Mouse (Mus musculus) embryonic facial prominence, embryonic 10.5 days (tissue): ENCODE results near the gene Lrmda. TPM values are rescaled to one million over a fixed set of nuclear protein-coding genes. Genes with fewer than 3 reads are reported as not detected.

Source experiments
- DNase-seq: peaks from one replicate; pipeline ENCODE4 v3.0.0-alpha.2; 2017; ENCODE audit warnings: low spot score
- H3K27ac ChIP-seq: fragments of 300-500 bp; sonication (generic); replicated peaks from 2 replicates; pipeline ENCODE4 v1.5.1; 2016; ENCODE audit warnings: mild to moderate bottlenecking
- H3K27me3 ChIP-seq: fragments of 300-500 bp; sonication (generic); replicated peaks from 2 replicates; pipeline ENCODE4 v1.6.1; 2016; ENCODE audit warnings: low read depth, mild to moderate bottlenecking; ENCODE audit not compliant: poor library complexity, severe bottlenecking
- H3K36me3 ChIP-seq: fragments of 300-500 bp; sonication (generic); replicated peaks from 2 replicates; pipeline ENCODE4 v1.6.1; 2016; ENCODE audit warnings: mild to moderate bottlenecking, moderate library complexity
- H3K4me1 ChIP-seq: fragments of 300-500 bp; sonication (generic); 2 replicates; pipeline ENCODE4 v1.6.1; 2016
- H3K4me3 ChIP-seq: fragments of 300-500 bp; sonication (generic); 2 replicates; pipeline ENCODE4 v1.5.1; 2016; ENCODE audit warnings: mild to moderate bottlenecking, moderate library complexity
- H3K9me3 ChIP-seq: fragments of 300-500 bp; sonication (generic); 2 replicates; pipeline ENCODE4 v1.6.1; 2016; ENCODE audit warnings: mild to moderate bottlenecking
- WGBS: fragments of 180-500 bp; shearing (Covaris S2); methylation state at CpG from one replicate; pipeline ENCODE4 v1.1.7; 2016; 5-methylcytosine and 5-hydroxymethylcytosine counted together
- polyA plus RNA-seq: library from polyadenylated mRNA; unstranded; fragments of >200 nt; fragmentation: Nextera tagmentation; extraction: Ambion mirVana; gene quantifications from 2 replicates; pipeline ENCODE4 v1.2.1, GENCODE M21; 2016

Lrmda gene
- polyA plus RNA-seq, 1 experiment from 2014 or later, result 0.88 TPM

GRCm38 (mm10) chr14:22167285-22167684 is 147.8 kb downstream of the Lrmda start:
- Histone ChIP-seq H3K4me3 (no peak overlapping the region), H3K36me3 (no peaks in the 10 kb centered on the region), H3K27me3 (peaks cover 21% of the 10 kb centered on the region), H3K9me3 (no peaks in the 10 kb centered on the region), H3K4me1 (peaks cover 22% of the 10 kb centered on the region), H3K27ac (no peak overlapping the region)
- DNase-seq, result no peak
- WGBS, result 74% methylated on average over 7 of the region's 7 CpGs

GRCm38 (mm10) chr14:22168077-22168794 is 148.7 kb downstream of the Lrmda start:
- Histone ChIP-seq H3K4me1 (peaks cover 22% of the 10 kb centered on the region), H3K4me3 (0 out of 2 replicates have a peak overlapping the region, but pooled peaks have one; percentile 11), H3K27ac (peak overlapping the region; percentile 48; the same call in 1 of the 2 replicates), H3K36me3 (no peaks in the 10 kb centered on the region), H3K27me3 (peaks cover 25% of the 10 kb centered on the region), H3K9me3 (no peaks in the 10 kb centered on the region)
- DNase-seq, result no peak
- WGBS, result 73% methylated on average over 11 of the region's 11 CpGs

DNA sequence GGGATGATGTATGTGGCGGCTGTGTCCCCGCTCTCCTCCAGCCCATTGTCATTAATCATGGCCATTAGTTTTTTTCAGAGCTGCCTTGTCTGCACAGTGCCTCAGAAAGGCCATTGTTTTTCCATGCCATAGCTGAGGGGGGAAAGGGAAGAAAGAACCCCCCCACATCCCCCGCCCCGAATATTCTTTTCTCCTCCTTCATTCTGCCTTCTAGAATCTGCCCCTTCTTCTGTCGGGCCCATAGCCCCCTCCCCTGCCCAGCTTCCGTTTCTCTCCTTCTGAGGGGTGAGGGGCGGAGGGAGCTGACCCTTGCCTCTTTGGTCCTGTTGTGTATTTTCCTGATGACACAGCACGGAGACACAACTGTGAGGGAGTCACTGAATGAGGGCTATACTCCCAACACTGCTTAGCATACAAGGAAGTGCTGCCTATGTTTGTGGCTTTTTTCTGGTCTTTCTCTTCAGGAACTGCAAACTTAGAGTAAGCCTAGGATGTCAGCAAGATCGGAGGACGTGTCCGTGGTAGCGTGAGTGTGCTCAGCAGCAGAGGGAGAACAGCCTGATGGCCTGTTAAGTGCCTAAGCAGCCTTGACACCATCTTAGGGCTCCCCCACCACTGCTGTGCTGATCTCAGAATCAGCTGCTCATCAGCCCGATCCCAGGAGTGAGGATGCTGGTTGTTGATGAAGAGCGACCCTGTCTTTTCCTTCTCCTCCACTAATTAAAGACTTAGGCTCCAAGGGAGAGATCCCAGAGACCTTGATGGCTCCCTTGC is 149.5 kb downstream of the Lrmda start:
- 55% methylated on average over 14 of the region's 14 CpGs for whole genome bisulfite sequencing
- Histone ChIP-seq H3K9me3 (no peaks in the 10 kb centered on the region), H3K4me3 (0 out of 2 replicates have a peak overlapping the region, but pooled peaks have one; percentile 11), H3K27me3 (peaks cover 25% of the 10 kb centered on the region), H3K27ac (peak overlapping the region; percentile 48), H3K4me1 (peaks cover 22% of the 10 kb centered on the region), H3K36me3 (no peaks in the 10 kb centered on the region)
- DNase-seq, result no peak

- Histone ChIP-seq H3K9me3 (no peaks in the 10 kb centered on the region), H3K27ac (no peak overlapping the region), H3K4me3 (no peak overlapping the region), H3K27me3 (peaks cover 13% of the 10 kb centered on the region; the same call in 1 of the 2 replicates), H3K36me3 (no peaks in the 10 kb centered on the region), H3K4me1 (peaks cover 5% of the 10 kb centered on the region; the same call in 1 of the 2 replicates)
- no peak for DNase-seq
- WGBS, result 72% methylated on average over 9 of the region's 9 CpGs
Measured at GRCm38 (mm10) chr14:22174757-22175156, 155.2 kb downstream of the Lrmda start.

GRCm38 (mm10) chr14:22179761-22180160 is 160.2 kb downstream of the Lrmda start:
- DNase-seq, result no peak
- 74% methylated on average over 2 of the region's 2 CpGs for WGBS
- H3K4me3 ChIP-seq, result no peak overlapping the region
- H3K9me3 ChIP-seq, result no peaks in the 10 kb centered on the region
- H3K27ac ChIP-seq, result no peak overlapping the region
- H3K27me3 ChIP-seq, result no peaks in the 10 kb centered on the region
- peaks cover 5% of the 10 kb centered on the region; the same call in 1 of the 2 replicates for H3K4me1 ChIP-seq
- no peaks in the 10 kb centered on the region for H3K36me3 ChIP-seq

DNA sequence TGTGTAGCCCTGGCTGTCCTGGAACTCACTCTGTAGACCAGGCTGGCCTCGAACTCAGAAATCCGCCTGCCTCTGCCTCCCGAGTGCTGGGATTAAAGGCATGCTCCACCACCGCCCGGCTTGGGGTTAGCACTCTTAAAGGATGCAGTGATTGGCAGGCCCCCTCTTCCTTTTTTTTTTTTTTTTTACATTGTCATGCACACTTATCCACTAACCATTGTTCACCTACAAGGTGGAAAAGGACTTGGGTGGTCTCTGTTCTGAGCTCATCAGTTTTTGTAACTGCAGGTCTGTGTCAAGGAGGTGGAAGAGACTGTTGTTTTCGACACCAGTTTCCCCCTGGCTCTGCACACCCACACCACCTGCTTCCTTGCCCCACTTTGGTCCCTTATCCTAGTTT is 162.0 kb downstream of the Lrmda start:
- Histone ChIP-seq H3K27me3 (no peaks in the 10 kb centered on the region), H3K27ac (no peak overlapping the region), H3K4me1 (no peaks in the 10 kb centered on the region), H3K9me3 (no peaks in the 10 kb centered on the region), H3K4me3 (no peak overlapping the region), H3K36me3 (no peaks in the 10 kb centered on the region)
- 83% methylated on average over 6 of the region's 6 CpGs for WGBS
- no peak for DNase-seq

DNA sequence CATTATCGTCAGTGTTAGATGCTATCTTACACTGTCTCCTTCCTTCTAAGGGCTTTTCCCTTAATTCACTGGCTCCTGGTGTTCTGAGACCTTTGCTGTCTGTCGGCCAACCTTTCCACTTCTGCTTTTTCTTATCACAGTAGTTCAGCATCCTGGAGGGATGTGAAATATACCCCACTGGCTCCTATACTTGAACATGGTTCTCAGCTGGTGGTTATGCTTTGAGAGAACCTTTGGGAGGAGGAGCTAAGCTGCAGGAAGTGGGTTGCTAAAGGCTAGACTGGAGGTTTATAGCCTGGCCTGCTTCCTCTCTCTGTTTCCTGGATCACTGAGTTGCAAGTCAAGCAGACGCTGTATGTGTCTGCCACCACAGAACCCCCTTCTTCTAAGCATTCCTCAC is 163.7 kb downstream of the Lrmda start:
- no peaks in the 10 kb centered on the region for H3K9me3 ChIP-seq
- no peak for DNase-seq
- no peak overlapping the region for H3K4me3 ChIP-seq
- WGBS, result 75% methylated on average over 3 of the region's 3 CpGs
- H3K4me1 ChIP-seq, result no peaks in the 10 kb centered on the region
- H3K36me3 ChIP-seq, result no peaks in the 10 kb centered on the region
- H3K27me3 ChIP-seq, result no peaks in the 10 kb centered on the region
- H3K27ac ChIP-seq, result no peak overlapping the region

GRCm38 (mm10) chr14:22185452-22185851 is 165.9 kb downstream of the Lrmda start:
- DNase-seq, result no peak
- Histone ChIP-seq H3K9me3 (no peaks in the 10 kb centered on the region), H3K27ac (no peak overlapping the region), H3K27me3 (no peaks in the 10 kb centered on the region), H3K4me3 (no peak overlapping the region), H3K4me1 (peaks cover 5% of the 10 kb centered on the region), H3K36me3 (no peaks in the 10 kb centered on the region)
- 82% methylated on average over 4 of the region's 4 CpGs for WGBS

GRCm38 (mm10) chr14:22190111-22190510 is 170.6 kb downstream of the Lrmda start:
- WGBS, result 48% methylated on average over 6 of the region's 6 CpGs
- no peaks in the 10 kb centered on the region for H3K9me3 ChIP-seq
- H3K27ac ChIP-seq, result no peak overlapping the region
- peaks cover 5% of the 10 kb centered on the region for H3K4me1 ChIP-seq
- no peaks in the 10 kb centered on the region for H3K36me3 ChIP-seq
- H3K4me3 ChIP-seq, result no peak overlapping the region
- no peaks in the 10 kb centered on the region for H3K27me3 ChIP-seq
- DNase-seq, result peak; percentile 13

- no peaks in the 10 kb centered on the region for H3K9me3 ChIP-seq
- H3K27ac ChIP-seq, result no peak overlapping the region
- H3K4me1 ChIP-seq, result peaks cover 5% of the 10 kb centered on the region
- no peak overlapping the region for H3K4me3 ChIP-seq
- no peak for DNase-seq
- no peaks in the 10 kb centered on the region for H3K36me3 ChIP-seq
- no peaks in the 10 kb centered on the region for H3K27me3 ChIP-seq
- WGBS, result 86% methylated on average over 9 of the region's 9 CpGs
Measured at GRCm38 (mm10) chr14:22192185-22192584, 172.7 kb downstream of the Lrmda start.

DNA sequence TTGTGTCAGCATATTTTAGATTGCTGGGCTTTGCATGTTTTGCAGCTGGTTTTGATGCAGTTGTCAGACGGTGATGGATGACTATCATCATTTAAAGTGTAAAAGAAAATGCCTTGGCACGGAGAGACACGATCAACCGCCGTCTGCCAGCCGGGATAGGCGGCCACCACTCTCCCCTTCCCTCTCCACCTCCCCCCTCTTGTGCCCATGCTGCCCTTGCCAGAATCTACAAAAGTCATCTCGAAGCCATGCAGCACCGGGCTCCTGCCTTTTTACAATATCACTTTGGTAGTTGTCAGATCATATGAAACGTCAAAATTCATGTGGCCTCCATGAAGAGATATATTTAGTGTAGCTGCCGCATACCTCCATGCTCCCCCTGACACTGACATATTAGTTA is 178.5 kb downstream of the Lrmda start:
- Histone ChIP-seq H3K4me3 (no peak overlapping the region), H3K27me3 (no peaks in the 10 kb centered on the region), H3K27ac (no peak overlapping the region), H3K36me3 (no peaks in the 10 kb centered on the region), H3K9me3 (no peaks in the 10 kb centered on the region), H3K4me1 (no peaks in the 10 kb centered on the region)
- 85% methylated on average over 11 of the region's 11 CpGs for WGBS
- DNase-seq, result no peak

- H3K27ac ChIP-seq, result no peak overlapping the region
- 87% methylated on average over 12 of the region's 12 CpGs for WGBS
- H3K27me3 ChIP-seq, result no peaks in the 10 kb centered on the region
- no peaks in the 10 kb centered on the region for H3K9me3 ChIP-seq
- no peak overlapping the region for H3K4me3 ChIP-seq
- H3K4me1 ChIP-seq, result no peaks in the 10 kb centered on the region
- no peak for DNase-seq
- no peaks in the 10 kb centered on the region for H3K36me3 ChIP-seq
Measured at GRCm38 (mm10) chr14:22198641-22199425, 179.3 kb downstream of the Lrmda start.
